Mouse (Mus musculus) right cerebral cortex, adult 2 months (tissue): ENCODE results near the gene Ephb1.

ENCODE experiments used
- DNase-seq, 2 experiments: peaks; one replicate each; pipeline ENCODE4 v3.0.0; 2021 to 2022; ENCODE audit warnings: low spot score in 2 of 2

The Ephb1 gene

DNA sequence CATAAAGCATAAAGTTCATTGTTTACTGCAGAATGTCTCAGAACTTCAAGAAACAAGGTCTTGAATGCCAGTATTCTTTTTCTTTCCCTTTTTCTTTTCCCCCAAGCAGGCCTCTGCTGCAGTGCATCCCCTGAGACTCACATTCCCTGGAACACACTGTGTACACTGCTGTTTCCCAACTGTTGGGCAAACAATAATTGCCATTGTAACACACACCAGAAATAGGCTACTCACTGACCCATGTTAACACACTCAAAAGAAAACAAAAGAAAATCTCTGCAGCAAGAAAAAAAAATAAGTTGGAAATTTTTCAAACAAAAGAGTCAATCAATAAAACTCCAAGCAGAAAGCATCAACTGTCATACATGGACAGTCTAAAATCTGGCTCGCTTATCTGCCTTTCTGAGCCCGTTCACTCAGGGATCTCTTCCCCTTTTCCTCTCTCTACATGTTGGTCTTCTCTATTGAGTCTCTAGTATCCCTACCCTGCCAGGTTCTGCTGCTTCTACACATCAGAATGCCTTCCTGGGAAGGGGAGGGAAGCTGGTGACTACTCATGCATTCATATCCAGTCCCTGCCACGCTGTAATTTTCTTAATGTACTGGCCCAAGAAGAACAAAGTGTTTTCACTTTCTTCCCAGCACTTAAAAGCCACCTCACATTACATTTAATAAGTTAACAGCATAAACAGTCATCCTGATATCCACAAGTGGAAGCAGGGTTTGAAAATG, 285.2 kb downstream of the Ephb1 start:
- no peak for DNase-seq

DNA sequence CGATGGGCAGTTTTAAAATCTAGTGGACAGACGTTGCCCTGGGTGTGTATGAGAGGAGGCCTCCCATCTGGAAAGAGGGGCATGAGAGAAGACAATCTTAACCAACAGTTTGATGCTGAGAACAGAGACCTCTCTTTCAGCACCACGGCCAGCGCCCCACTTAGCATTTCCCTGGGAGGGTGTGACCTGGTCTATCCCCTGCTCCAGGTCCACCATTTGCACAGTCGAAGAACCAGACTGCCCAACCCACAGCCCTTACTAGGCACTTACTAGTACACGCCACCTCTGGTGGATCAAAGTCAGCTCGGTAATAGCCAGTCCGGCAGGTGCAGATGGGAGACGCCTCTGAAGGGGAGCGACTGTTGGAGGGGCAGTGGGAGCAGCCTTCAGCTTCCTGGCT, 287.9 kb downstream of the Ephb1 start:
- no peak for DNase-seq

DNA sequence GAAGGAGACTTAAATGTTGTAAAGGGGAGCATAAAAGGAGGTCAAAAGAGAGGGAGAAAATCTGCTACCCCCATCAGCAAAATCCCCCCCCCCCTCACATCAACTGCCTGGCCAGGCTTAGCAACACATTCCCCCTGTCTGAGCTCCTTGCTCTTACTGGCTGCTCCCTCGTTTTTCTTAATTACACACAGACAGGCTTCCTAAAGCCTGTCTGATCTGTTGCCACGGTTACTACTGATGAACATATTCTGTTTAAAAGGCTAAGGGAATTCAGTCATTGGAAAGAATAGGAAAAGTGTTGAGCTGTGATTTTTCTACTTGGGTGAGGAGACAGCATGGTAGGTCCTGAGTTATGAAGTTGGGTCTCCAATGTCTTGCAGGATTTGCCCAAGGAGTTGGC, 308.6 kb downstream of the Ephb1 start:
- DNase-seq, result no peak

DNA sequence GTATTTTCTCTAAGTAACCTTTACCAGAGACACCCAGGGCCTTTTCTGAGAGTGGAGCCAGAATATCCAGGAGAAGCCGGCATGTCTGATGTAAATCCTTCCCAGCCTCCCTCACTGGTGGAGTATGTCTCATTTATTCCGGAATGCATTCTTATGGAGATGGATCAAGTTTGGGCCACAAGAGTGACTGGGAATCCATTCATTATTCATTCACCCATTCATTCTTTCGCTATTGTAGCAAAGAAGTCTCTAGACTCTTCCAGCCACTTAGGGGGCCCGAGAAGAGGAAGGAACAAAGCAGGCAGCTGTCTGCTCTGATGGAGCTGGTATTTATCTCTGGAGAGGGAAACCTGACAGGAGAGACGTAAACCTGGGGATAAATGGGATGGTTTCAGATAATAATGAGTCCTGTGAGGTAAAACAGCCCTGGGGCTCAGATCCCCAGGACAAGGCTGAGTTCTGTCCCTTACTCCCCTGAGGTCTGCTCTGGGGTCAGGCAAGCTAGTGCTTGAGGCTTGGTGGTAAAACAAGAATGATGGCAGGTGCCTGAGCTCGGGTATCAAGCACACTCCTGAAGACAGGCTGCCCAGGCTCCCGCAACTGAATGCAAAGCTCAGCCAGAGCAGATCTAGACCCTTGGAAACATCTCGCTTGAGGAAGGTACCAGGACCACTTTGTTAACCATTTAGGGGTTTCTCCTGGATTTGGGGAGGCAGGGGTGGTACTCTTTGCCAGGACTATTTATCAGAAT, 309.2 kb downstream of the Ephb1 start:
- DNase-seq, result no peak

DNA sequence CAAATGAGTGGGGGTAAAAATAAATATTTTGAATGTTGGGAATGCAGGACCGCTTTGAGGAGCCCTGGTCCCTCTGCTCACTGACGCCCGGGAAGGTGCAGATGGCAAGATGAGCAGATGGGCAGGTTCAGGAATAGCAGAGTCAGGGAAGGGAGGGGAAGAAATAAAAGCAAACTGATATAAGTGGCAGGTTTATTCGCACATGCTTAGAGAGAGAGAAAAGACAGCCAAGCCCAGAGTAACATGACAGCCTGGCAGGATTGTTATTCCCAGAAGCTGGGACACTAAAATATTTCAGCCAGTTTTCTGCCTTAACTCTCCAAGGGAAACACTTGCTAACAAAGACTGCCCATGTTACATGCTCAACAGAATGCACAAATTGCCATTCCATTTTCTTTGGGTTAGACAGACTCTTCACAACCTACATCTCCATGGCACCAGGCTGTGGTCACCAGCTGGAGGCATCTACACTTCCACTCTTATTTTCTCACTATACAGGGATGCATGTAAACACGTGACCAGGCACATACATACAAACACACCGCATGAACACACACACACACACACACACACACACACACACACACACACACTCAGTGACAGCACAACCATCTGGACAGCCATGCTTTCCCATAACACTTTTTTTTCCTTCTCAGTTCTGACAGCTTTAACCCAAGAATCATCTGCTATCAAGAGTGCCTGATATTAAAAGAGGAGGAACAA, 315.3 kb downstream of the Ephb1 start:
- peak in 1 of 2 experiments; percentile 4 for DNase-seq

DNA sequence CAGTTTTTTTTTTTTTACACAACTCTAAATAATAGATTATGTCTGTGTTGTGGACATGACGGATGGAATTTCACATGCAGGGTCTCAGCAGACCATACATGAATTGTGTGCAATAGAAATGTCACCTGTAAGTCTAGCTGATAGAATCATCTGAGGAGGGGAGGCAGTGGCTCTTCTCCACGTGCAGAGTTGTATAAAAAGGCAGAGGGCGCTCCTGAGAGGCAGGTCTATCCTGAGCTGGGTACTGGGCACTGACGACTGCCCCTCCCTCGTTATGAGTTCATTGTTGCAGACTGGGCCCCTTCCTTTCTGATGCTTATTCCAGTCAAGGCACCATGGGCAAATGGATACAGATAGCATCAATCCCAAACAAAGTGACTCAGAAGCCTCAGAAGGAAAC, 318.4 kb downstream of the Ephb1 start:
- DNase-seq, result no peak

DNA sequence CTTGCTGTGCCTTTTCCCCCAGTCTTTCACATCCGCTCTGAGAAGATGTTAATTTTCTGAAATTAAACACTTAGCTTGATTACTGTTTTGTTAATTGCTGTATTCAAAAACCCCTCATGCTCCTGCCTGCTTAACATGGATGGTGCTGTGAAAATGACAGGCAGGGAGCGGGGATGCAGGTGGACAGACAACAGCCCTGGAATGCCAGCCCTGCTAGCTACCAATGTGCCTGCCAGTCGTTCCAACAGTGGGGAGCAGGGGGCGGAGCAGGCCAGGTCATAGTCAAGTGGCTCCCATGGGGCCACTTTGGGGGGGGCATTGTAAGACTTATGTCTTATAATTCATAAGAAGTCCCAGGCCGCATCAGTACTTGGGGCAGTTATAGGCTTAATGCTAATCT, 321.3 kb downstream of the Ephb1 start:
- DNase-seq, result no peak

DNA sequence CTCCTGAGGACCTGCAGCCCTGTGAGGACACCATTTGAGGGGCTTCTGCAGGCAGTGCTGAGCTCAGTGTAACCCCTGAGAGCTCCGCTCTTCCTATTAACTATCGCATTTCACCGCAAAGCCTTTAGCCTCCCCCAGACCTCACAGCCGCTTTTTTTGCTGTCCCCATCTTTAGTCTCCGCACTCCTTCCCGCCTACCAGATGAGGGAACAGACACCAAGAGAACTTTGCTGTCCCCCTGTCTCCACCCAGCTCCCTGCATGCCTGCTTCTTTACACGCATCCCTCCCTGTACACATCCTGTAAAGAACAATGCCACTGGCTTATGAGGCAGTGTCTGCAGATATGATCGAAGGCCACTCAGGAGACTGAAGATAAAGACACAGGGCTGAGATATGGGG, 322.1 kb downstream of the Ephb1 start:
- DNase-seq, result no peak

DNA sequence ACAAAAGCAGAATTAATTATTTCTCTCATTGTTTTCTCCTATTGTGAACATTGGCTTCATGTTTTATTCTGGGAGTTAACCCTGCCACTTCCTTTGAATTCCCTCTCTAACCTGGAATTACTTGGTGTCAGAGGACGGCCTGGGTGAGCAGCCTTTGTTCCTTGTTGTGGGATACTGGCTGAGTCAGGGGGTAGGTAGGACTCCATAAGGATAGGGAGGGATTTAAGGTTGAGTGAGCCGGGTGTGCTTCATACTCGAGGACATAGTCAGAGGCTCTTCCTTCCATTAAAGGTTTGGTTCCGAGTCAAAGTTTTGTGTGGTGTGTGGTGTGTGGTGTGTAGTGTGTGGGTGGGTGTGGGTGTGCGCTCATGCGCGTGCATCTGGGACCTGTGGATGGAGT, 324.8 kb downstream of the Ephb1 start:
- DNase-seq, result no peak

DNA sequence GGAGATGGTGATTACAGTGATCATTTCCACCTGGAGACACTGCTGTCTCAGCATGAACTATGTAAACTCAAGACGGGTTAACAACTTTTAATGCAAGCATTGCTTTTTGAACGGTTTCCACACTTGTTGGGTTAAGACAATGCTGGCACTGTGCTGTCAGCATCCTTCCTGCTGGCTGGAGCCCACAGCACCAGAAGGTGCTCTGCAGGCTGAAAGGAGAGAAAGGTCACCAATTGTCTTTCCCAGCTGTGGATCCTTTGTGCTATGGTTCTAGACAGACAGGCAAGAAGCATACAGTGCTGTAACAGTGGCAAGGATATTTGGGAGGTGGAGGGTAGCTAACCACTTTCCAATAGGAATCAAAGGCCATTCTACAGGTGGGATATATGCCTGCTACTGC, 328.4 kb downstream of the Ephb1 start:
- no peak for DNase-seq

DNA sequence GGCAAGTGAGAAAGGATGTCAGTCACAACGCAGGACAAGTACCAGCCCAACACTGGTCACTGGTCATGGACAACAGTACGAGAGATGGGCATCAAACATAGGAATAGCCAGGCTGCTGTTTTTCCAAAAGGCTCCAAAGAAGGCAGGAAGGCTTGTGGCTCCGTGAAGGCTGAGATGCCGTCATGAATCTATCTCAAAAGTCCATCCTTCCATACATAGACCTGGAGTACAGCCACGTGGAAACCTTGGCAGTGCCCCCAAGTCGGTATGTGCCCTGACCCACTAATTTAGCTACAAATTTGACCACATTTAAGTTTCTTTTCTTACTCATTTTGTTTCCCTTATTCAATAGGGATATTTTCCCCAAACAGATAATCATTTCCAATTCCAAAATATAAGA, 329.4 kb downstream of the Ephb1 start:
- no peak for DNase-seq

DNA sequence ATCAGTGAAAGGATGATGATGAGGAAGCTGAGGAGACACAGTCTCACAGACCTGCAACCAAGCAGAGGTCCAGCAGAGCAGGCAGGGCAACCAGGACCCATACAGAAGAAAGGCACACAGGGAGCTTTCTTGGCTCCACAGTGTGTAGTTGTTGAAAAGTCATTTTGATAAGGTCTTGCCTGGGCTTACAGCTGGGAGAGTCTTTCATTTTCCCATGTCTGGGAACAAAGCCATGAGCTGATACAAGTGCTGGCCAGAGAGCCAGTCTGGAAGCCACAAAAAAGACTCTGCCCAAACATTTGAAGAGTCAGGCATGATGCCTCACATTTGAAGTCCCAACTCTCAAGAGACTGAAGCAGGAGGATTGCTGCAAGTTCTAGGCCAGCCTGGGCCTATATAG, 339.0 kb downstream of the Ephb1 start:
- DNase-seq, result no peak

DNA sequence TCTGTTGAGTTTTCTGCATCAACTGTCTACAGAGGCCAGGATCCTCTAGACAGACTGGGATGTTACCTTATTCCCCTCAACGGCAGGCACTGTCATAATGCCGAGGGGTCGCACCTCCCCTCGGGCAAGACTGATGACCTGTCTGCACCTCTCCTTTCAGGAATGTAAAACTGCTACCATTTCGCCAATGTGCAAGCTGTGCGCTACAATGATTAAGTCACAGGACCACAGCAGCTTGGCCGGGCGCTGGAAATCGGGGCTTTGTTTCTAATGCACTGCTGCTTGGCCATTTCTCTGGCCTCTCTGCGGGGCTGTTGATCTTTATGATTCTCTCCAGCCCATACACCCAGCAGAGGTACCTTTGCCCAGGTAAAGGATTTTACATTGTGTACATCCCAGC, 346.8 kb downstream of the Ephb1 start:
- DNase-seq, result no peak

DNA sequence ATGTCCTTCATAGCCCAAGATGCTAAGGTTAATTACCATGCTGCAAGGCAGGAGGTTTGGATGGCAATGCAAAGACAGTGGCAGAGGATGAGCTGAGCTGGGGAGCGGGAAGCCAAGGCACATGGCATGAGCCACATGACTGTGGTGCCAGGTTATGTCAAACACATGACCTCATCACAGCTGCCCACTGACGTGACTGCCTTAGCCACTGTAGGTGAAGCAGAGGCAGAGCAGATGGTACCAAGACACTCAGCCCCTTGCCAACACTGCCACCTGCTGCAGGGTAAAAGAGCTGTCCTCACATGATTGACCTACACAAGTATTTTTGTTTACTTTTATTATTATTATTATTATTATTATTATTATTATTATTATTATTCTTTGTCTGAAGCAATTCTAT, 348.0 kb downstream of the Ephb1 start:
- DNase-seq, result peak; percentile 20 to 21

DNA sequence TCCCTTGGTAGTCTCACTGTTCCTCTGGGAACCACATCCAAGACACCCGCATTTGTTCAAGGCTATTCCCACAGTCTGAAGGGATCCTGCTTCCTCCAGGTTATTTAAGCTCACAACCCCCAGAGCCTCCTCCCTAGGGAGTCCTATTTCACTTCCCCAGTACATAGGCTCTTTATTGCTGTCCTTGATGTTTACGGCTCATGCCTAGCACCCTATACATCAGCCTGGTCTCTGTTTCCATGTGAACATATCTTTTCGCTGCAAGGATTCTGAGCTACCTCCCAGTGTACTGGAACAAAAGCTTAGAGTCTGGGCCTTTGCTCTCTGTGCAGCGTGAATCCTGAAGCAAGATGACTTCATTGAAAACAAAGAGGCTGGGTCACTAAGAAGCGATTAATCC, 351.6 kb downstream of the Ephb1 start:
- no peak for DNase-seq

DNA sequence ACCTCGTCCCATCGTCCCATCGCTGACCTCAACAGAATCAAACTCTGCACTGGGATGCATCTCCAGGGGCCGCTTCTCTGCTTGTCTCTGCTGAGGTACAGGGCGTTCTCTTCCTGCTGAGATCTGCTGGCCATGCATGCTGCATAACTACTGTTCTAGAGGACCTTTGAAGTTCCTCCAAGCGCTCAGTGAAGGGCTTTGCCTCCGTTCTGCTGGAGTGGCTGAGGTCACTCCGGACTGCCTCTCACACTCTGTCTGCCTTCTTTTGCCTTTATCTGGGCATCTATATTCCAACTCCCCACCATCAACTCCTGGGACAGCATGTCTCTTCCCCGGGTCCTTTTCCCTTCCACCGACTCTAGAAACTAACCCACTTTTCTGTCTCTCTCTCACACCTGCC, 352.3 kb downstream of the Ephb1 start:
- no peak for DNase-seq

DNA sequence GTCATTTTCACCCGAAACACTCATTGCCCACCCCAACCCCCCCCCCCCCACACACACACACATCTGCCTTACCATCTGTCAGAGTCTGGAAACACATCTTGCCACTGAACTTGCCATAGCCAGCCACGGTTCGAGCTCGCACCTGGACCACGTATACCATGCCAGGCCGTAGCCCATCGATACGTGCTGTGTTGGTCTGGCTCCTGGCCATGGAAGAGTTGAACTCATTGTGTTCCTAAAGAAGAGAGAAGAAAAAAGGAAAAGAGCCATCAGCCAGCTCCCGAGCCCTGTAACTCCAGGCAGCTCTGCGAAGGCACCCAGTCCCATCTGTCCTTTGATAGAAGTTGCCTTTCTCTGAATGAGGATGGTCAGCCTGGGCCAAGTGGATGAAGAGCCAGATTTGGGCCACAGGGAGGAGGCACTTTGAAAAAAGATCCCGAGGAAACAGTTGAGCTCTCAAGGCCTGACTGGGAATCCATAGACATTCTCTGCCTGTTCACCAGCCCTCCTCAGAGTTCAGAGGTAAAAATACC, 352.8 kb downstream of the Ephb1 start:
- DNase-seq, result no peak

DNA sequence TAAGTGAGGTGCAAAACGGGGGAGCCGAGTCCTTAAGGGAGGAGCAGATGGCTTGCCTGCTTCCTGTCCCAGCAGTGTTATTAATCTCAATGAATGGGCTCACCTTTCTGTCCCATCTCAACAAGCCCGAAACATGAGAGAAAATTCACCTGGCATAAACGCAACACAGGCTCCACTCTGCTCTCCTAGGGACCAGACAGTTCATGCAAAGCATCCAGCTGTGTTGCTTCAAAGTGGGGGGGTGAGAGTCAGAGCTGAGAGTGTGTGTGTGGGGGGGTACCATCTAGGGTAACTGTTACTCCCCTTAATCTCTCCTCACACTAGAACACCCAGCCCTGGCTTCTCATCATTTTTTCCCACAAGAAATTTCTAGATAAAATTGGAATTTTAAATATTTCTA, 354.8 kb downstream of the Ephb1 start:
- no peak for DNase-seq

DNA sequence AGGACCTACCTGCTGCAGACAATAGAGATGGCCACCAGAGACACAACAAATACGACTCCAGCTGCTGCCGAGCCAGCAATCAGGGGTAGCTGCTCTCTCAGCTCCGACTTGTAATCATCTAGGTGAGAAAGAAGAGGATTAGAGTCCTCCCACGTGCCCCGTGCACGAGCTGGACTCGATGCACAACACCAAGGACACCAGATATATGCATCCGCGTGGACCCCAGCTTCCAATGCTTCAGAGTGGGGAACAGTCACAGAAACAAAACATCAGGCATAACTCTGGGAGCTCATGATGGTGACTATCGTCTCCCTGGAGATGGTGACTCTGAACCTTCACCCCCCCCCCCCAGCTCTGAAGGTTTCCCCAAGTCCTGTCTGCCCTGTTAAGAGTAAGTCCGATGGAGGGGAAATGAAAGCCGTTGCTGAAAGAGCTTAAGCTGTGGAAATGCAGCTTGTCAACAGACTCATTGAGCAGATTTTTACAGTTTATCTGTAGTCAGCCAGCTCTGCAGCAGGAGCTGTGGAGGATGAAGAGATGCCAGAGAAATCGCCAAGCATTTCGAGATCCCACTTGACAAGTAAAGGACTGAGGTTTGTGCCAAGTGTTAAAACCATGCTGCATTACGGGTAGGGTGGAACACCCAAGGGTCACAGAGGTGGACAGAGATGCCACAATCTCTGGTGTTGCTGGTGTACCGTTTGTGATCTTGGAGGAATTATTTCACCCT, 357.6 kb downstream of the Ephb1 start:
- DNase-seq, result no peak

DNA sequence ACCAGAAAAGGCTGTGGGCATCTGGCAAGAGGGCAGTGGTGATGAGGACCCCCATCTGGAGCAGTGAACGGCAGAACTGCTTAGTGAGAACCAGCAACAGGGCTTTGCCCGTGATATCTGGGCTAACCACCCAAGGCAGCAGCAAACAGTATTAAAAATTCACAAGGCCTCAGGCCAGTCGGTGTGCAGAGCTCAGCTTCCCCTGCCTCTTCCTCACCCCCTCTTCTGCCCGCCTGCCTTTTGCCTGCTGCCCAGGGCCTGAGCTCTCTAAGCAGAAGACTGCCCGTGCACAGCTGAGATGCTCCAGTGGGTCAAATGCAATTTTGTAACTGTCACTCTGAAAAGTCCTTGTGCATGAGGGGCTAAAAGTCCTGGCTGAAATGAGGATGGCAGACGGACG, 358.3 kb downstream of the Ephb1 start:
- DNase-seq, result no peak

DNA sequence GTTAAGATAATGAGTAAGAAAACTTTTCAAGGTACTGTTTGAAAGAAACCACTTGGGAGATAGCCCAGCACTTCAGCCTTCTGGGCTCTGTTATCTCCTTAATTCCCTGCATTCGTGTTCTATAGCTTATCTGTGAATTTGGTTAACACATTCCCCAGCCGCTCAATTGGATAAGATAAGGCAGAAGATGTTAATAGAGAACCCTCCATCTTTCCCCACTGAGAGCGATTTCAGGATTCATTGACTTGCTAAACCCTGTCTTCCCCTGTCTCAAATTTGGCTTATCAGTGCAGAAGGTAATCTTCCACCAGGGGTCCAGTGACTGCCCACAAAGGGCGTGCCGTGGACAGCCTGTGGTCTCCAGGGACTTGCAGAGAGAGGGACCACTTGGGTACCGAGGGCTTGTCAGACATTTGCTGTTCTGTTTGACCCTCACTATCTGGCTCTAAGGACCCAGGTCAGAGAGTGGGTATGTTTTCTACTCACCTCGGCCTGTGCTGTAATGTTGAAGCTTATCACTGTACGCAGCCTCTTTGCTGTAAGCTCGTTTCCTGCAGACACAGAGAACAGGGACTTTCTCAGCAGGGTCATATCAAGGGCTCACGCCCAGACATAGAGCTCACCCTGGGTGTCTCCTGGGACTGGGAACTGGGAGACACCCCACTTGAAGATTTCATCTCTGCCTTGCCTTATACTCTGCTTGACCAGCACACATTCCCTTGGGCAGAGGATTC, 358.9 kb downstream of the Ephb1 start:
- no peak for DNase-seq
